Mouse (Mus musculus): ENCODE measurements at regions not wholly inside any gene's neighbourhood (a gene's known extent, or its start where the extent isn't known, plus 50 kb on each side); places are given as distances from the start of the nearest gene placed in this dataset.

GRCm38 (mm10) chr2:128414588-128415240, 176.3 kb upstream of the Spdye4c start:
- Histone ChIP-seq H3K27me3 (replicated peaks) (no peaks in the 10 kb centered on the region), H3K27ac (replicated peaks) (no peak overlapping the region), H3K4me2 (no peak overlapping the region), H3K36me3 (no peaks in the 10 kb centered on the region), H3K4me3 (replicated peaks) (no peak overlapping the region), H3K4me1 (peaks cover 11% of the 10 kb centered on the region; the same call in 1 of the 2 replicates), H3K9ac (replicated peaks) (no peak overlapping the region), H3K9me3 (replicated peaks) (no peaks in the 10 kb centered on the region)
- no peak for ATAC-seq (ENCODE audit: low FRiP score)
- 83% methylated on average over 17 of the region's 17 CpGs for WGBS

- no peaks in the 10 kb centered on the region for H3K9me3 ChIP-seq (replicated peaks)
- H3K27me3 ChIP-seq (replicated peaks) = no peaks in the 10 kb centered on the region
- H3K4me2 ChIP-seq = no peak overlapping the region
- no peaks in the 10 kb centered on the region for H3K36me3 ChIP-seq
- H3K4me3 ChIP-seq (replicated peaks) = no peak overlapping the region
- ATAC-seq (ENCODE audit: low FRiP score) = no peak
- 74% methylated on average over 7 of the region's 7 CpGs for WGBS
- no peak overlapping the region for H3K9ac ChIP-seq (replicated peaks)
- peaks cover 11% of the 10 kb centered on the region; the same call in 1 of the 2 replicates for H3K4me1 ChIP-seq
- no peak overlapping the region for H3K27ac ChIP-seq (replicated peaks)
Observed at GRCm38 (mm10) chr2:128416416-128416815, 174.6 kb upstream of the Spdye4c start.

GRCm38 (mm10) chr2:128418960-128419359, 172.0 kb upstream of the Spdye4c start:
- Histone ChIP-seq H3K36me3 (no peaks in the 10 kb centered on the region), H3K27ac (replicated peaks) (no peak overlapping the region), H3K4me2 (no peak overlapping the region), H3K4me3 (replicated peaks) (no peak overlapping the region), H3K4me1 (no peaks in the 10 kb centered on the region), H3K9ac (replicated peaks) (no peak overlapping the region), H3K27me3 (replicated peaks) (no peaks in the 10 kb centered on the region), H3K9me3 (replicated peaks) (no peaks in the 10 kb centered on the region)
- 67% methylated on average over 3 of the region's 3 CpGs for WGBS
- ATAC-seq (ENCODE audit: low FRiP score) = no peak

GRCm38 (mm10) chr2:128420406-128420805, 170.6 kb upstream of the Spdye4c start:
- no peak overlapping the region for H3K4me2 ChIP-seq
- H3K9me3 ChIP-seq (replicated peaks) = no peaks in the 10 kb centered on the region
- H3K27ac ChIP-seq (replicated peaks) = no peak overlapping the region
- 84% methylated on average over 10 of the region's 10 CpGs for WGBS
- ATAC-seq (ENCODE audit: low FRiP score) = no peak
- no peaks in the 10 kb centered on the region for H3K4me1 ChIP-seq
- no peak overlapping the region for H3K4me3 ChIP-seq (replicated peaks)
- no peaks in the 10 kb centered on the region for H3K27me3 ChIP-seq (replicated peaks)
- no peaks in the 10 kb centered on the region for H3K36me3 ChIP-seq
- H3K9ac ChIP-seq (replicated peaks) = no peak overlapping the region

GRCm38 (mm10) chr2:128422677-128423076, 168.3 kb upstream of the Spdye4c start:
- Histone ChIP-seq H3K27ac (replicated peaks) (no peak overlapping the region), H3K9ac (replicated peaks) (no peak overlapping the region), H3K4me1 (no peaks in the 10 kb centered on the region), H3K36me3 (no peaks in the 10 kb centered on the region), H3K9me3 (replicated peaks) (no peaks in the 10 kb centered on the region), H3K4me2 (no peak overlapping the region), H3K27me3 (replicated peaks) (no peaks in the 10 kb centered on the region), H3K4me3 (replicated peaks) (no peak overlapping the region)
- 47% methylated on average over 6 of the region's 6 CpGs for WGBS
- ATAC-seq (ENCODE audit: low FRiP score) = no peak

- no peaks in the 10 kb centered on the region for H3K4me1 ChIP-seq
- H3K4me2 ChIP-seq = no peak overlapping the region
- no peaks in the 10 kb centered on the region for H3K27me3 ChIP-seq (replicated peaks)
- H3K27ac ChIP-seq (replicated peaks) = no peak overlapping the region
- no peaks in the 10 kb centered on the region for H3K9me3 ChIP-seq (replicated peaks)
- no peak overlapping the region for H3K9ac ChIP-seq (replicated peaks)
- no peak for ATAC-seq (ENCODE audit: low FRiP score)
- WGBS = 70% methylated on average over 7 of the region's 7 CpGs
- H3K4me3 ChIP-seq (replicated peaks) = no peak overlapping the region
- H3K36me3 ChIP-seq = no peaks in the 10 kb centered on the region
Observed at GRCm38 (mm10) chr2:128424236-128424635, 166.8 kb upstream of the Spdye4c start.

- Histone ChIP-seq H3K27ac (replicated peaks) (no peak overlapping the region), H3K4me1 (no peaks in the 10 kb centered on the region), H3K27me3 (replicated peaks) (no peaks in the 10 kb centered on the region), H3K36me3 (no peaks in the 10 kb centered on the region), H3K4me3 (replicated peaks) (no peak overlapping the region), H3K9me3 (replicated peaks) (no peaks in the 10 kb centered on the region), H3K9ac (replicated peaks) (no peak overlapping the region), H3K4me2 (no peak overlapping the region)
- 91% methylated on average over 6 of the region's 6 CpGs for WGBS
- no peak for ATAC-seq (ENCODE audit: low FRiP score)
Observed at GRCm38 (mm10) chr2:128427181-128427880, 163.7 kb upstream of the Spdye4c start.

GRCm38 (mm10) chr2:128428154-128428553, 162.9 kb upstream of the Spdye4c start:
- 12% methylated on average over 7 of the region's 7 CpGs for WGBS
- H3K4me2 ChIP-seq = peak overlapping the region; percentile 4; the same call in 1 of the 2 replicates
- H3K27me3 ChIP-seq (replicated peaks) = no peaks in the 10 kb centered on the region
- H3K27ac ChIP-seq (replicated peaks) = 0 out of 2 replicates have a peak overlapping the region, but pooled peaks have one; percentile 24
- ATAC-seq (ENCODE audit: low FRiP score) = no peak
- no peak overlapping the region for H3K4me3 ChIP-seq (replicated peaks)
- no peaks in the 10 kb centered on the region for H3K4me1 ChIP-seq
- H3K36me3 ChIP-seq = no peaks in the 10 kb centered on the region
- no peak overlapping the region for H3K9ac ChIP-seq (replicated peaks)
- no peaks in the 10 kb centered on the region for H3K9me3 ChIP-seq (replicated peaks)

- H3K4me3 ChIP-seq (replicated peaks) = no peak overlapping the region
- peak overlapping the region; percentile 4; the same call in 1 of the 2 replicates for H3K4me2 ChIP-seq
Observed at GRCm38 (mm10) chr2:128428651-128429633, 162.1 kb upstream of the Spdye4c start.

GRCm38 (mm10) chr2:128429786-128430185, 161.2 kb upstream of the Spdye4c start:
- WGBS = 76% methylated on average over 7 of the region's 7 CpGs
- Histone ChIP-seq H3K36me3 (no peaks in the 10 kb centered on the region), H3K4me2 (no peak overlapping the region), H3K4me3 (replicated peaks) (no peak overlapping the region), H3K9me3 (replicated peaks) (no peaks in the 10 kb centered on the region), H3K9ac (replicated peaks) (no peak overlapping the region), H3K4me1 (no peaks in the 10 kb centered on the region), H3K27ac (replicated peaks) (no peak overlapping the region), H3K27me3 (replicated peaks) (no peaks in the 10 kb centered on the region)
- ATAC-seq (ENCODE audit: low FRiP score) = no peak

More at GRCm38 (mm10) chr2:128428651-128429633, 162.1 kb upstream of the Spdye4c start:
- Histone ChIP-seq H3K9me3 (replicated peaks) (no peaks in the 10 kb centered on the region), H3K36me3 (no peaks in the 10 kb centered on the region), H3K27ac (replicated peaks) (peak overlapping the region; percentile 24; the same call in 1 of the 2 replicates), H3K27me3 (replicated peaks) (no peaks in the 10 kb centered on the region), H3K9ac (replicated peaks) (no peak overlapping the region), H3K4me1 (no peaks in the 10 kb centered on the region)
- 69% methylated on average over 18 of the region's 18 CpGs for WGBS
- no peak for ATAC-seq (ENCODE audit: low FRiP score)

- Histone ChIP-seq H3K4me3 (replicated peaks) (no peak overlapping the region), H3K9ac (replicated peaks) (no peak overlapping the region), H3K9me3 (replicated peaks) (no peaks in the 10 kb centered on the region), H3K4me1 (no peaks in the 10 kb centered on the region), H3K27ac (replicated peaks) (no peak overlapping the region), H3K4me2 (no peak overlapping the region), H3K27me3 (replicated peaks) (no peaks in the 10 kb centered on the region), H3K36me3 (no peaks in the 10 kb centered on the region)
- 43% methylated on average over 9 of the region's 9 CpGs for WGBS
- no peak for ATAC-seq (ENCODE audit: low FRiP score)
Observed at GRCm38 (mm10) chr2:128430776-128431291, 160.2 kb upstream of the Spdye4c start.

All from neural tube, embryonic 15.5 days (tissue).